Mouse (Mus musculus) MEL (cell line): ENCODE data around the gene Vps26b. TPM values are rescaled to one million over a fixed set of nuclear protein-coding genes. Genes with fewer than 3 reads are reported as not detected.

Experiments
- DNase-seq: peaks from one replicate; pipeline ENCODE4 v3.0.0; 2011; ENCODE audit warnings: low read depth, low spot score
- H3K27ac ChIP-seq: 2 replicates; pipeline ENCODE4 v1.5.1; 2012; ENCODE audit warnings: low read depth, mild to moderate bottlenecking, control low read depth, low read length, moderate library complexity; ENCODE audit not compliant: control insufficient read depth
- H3K27me3 ChIP-seq, 2 experiments: fragments of 150-350 bp in 1 of 2; sonication (generic) in 1 of 2; 2 replicates each; pipeline ENCODE4 v1.6.1; 2012; ENCODE audit warnings: low read length in 2 of 2, mild to moderate bottlenecking in 2 of 2, improper control_type of control experiment in 1 of 2, moderate library complexity in 1 of 2; ENCODE audit not compliant: insufficient read depth in 2 of 2, control insufficient read depth in 1 of 2
- H3K36me3 ChIP-seq, 2 experiments: 2 replicates each; pipeline ENCODE4 v1.6.1; 2012 to 2014; ENCODE audit warnings: low read length in 2 of 2, improper control_type of control experiment in 1 of 2, inconsistent platforms in 1 of 2, mild to moderate bottlenecking in 1 of 2; ENCODE audit not compliant: insufficient read depth in 2 of 2, control insufficient read depth in 1 of 2
- H3K4me1 ChIP-seq, 2 experiments: fragments of 150-350 bp in 1 of 2; sonication (generic) in 1 of 2; 2 replicates each; pipeline ENCODE4 v1.6.1; 2012; ENCODE audit warnings: low read length in 2 of 2, improper control_type of control experiment in 1 of 2, mild to moderate bottlenecking in 1 of 2; ENCODE audit not compliant: insufficient read depth in 2 of 2, control insufficient read depth in 1 of 2
- H3K4me3 ChIP-seq, 2 experiments: fragments of 150-350 bp in 1 of 2; sonication (generic) in 1 of 2; 2 replicates each; pipeline ENCODE4 v1.5.1; 2012; ENCODE audit warnings: low read depth in 2 of 2, low read length in 2 of 2, mild to moderate bottlenecking in 2 of 2, moderate library complexity in 2 of 2, control low read depth in 1 of 2, improper control_type of control experiment in 1 of 2; ENCODE audit not compliant: control insufficient read depth in 1 of 2, insufficient read depth in 1 of 2
- H3K79me2 ChIP-seq: 2 replicates; pipeline ENCODE4 v1.6.1; 2012; ENCODE audit warnings: mild to moderate bottlenecking, low read length, moderate library complexity; ENCODE audit not compliant: control insufficient read depth, poor library complexity, insufficient read depth
- H3K9ac ChIP-seq: 2 replicates; pipeline ENCODE4 v1.6.1; 2012; ENCODE audit warnings: low read depth, mild to moderate bottlenecking, control low read depth, low read length, moderate library complexity; ENCODE audit not compliant: control insufficient read depth, poor library complexity, severe bottlenecking
- H3K9me3 ChIP-seq: fragments of 150-350 bp; sonication (generic); replicated peaks from 2 replicates; pipeline ENCODE4 v1.6.1; 2012; ENCODE audit warnings: mild to moderate bottlenecking, low read length, improper control_type of control experiment, moderate library complexity; ENCODE audit not compliant: insufficient read depth
- BHLHE40 ChIP-seq: IDR thresholded peaks from 2 replicates; pipeline ENCODE4 v1.6.1; 2012; ENCODE audit warnings: low read depth, mild to moderate bottlenecking, inconsistent platforms, low read length, improper control_type of control experiment, borderline replicate concordance
- CHD1 ChIP-seq: IDR thresholded peaks from 2 replicates; pipeline ENCODE4 v1.6.1; 2012; ENCODE audit warnings: low read depth, mild to moderate bottlenecking, inconsistent platforms, low read length, improper control_type of control experiment
- CHD2 ChIP-seq: IDR thresholded peaks from 2 replicates; pipeline ENCODE4 v1.6.1; 2011; ENCODE audit warnings: low read length, improper control_type of control experiment
- ELF1 ChIP-seq: IDR thresholded peaks from 2 replicates; pipeline ENCODE4 v1.6.1; 2014; ENCODE audit warnings: low read depth, mild to moderate bottlenecking, inconsistent platforms, low read length, improper control_type of control experiment, moderate library complexity
- EP300 ChIP-seq, 2 experiments: IDR thresholded peaks; 2 replicates each; pipeline ENCODE4 v1.6.1; 2011; ENCODE audit warnings: improper control_type of control experiment in 2 of 2, low read length in 2 of 2, low read depth in 1 of 2, mild to moderate bottlenecking in 1 of 2
- ETS1 ChIP-seq: IDR thresholded peaks from 2 replicates; pipeline ENCODE4 v1.6.1; 2012; ENCODE audit warnings: low read depth, mild to moderate bottlenecking, inconsistent platforms, low read length, improper control_type of control experiment, moderate library complexity
- GABPA ChIP-seq: IDR thresholded peaks from 2 replicates; pipeline ENCODE4 v1.6.1; 2012; ENCODE audit warnings: low read depth, mild to moderate bottlenecking, inconsistent platforms, low read length, improper control_type of control experiment, moderate library complexity
- GATA1 ChIP-seq: IDR thresholded peaks from 2 replicates; pipeline ENCODE4 v1.6.1; 2011; ENCODE audit warnings: low read depth, low read length, improper control_type of control experiment
- MAFK ChIP-seq: IDR thresholded peaks from 2 replicates; pipeline ENCODE4 v1.6.1; 2011; ENCODE audit warnings: low read depth, mild to moderate bottlenecking, low read length, improper control_type of control experiment, borderline replicate concordance
- MAX ChIP-seq: IDR thresholded peaks from 2 replicates; pipeline ENCODE4 v1.6.1; 2011; ENCODE audit warnings: low read length, improper control_type of control experiment
- MAZ ChIP-seq: IDR thresholded peaks from 2 replicates; pipeline ENCODE4 v1.6.1; 2012; ENCODE audit warnings: low read depth, mild to moderate bottlenecking, inconsistent platforms, low read length, improper control_type of control experiment
- MXI1 ChIP-seq: IDR thresholded peaks from 2 replicates; pipeline ENCODE4 v1.6.1; 2011; ENCODE audit warnings: mild to moderate bottlenecking, low read depth, low read length, improper control_type of control experiment
- MYC ChIP-seq: IDR thresholded peaks from 2 replicates; pipeline ENCODE4 v1.6.1; 2011; ENCODE audit warnings: low read depth, mild to moderate bottlenecking, low read length, improper control_type of control experiment, moderate library complexity
- NRF1 ChIP-seq: IDR thresholded peaks from 2 replicates; pipeline ENCODE4 v1.6.1; 2014; ENCODE audit warnings: low read depth, mild to moderate bottlenecking, inconsistent platforms, low read length, improper control_type of control experiment, moderate library complexity; ENCODE audit not compliant: poor library complexity, insufficient read depth, severe bottlenecking
- POLR2A ChIP-seq, 2 experiments: IDR thresholded peaks; 2 replicates each; pipeline ENCODE4 v1.6.1; 2011 to 2012; ENCODE audit warnings: low read length in 2 of 2, mild to moderate bottlenecking in 2 of 2, control low read depth in 1 of 2, improper control_type of control experiment in 1 of 2, low read depth in 1 of 2, moderate library complexity in 1 of 2; ENCODE audit not compliant: control insufficient read depth in 1 of 2, insufficient read depth in 1 of 2, poor library complexity in 1 of 2
- POLR2AphosphoS2 ChIP-seq: IDR thresholded peaks from 2 replicates; pipeline ENCODE4 v1.6.1; 2011; ENCODE audit warnings: low read length, improper control_type of control experiment
- RCOR1 ChIP-seq: IDR thresholded peaks from 2 replicates; pipeline ENCODE4 v1.6.1; 2012; ENCODE audit warnings: low read depth, mild to moderate bottlenecking, inconsistent platforms, low read length, improper control_type of control experiment
- SIN3A ChIP-seq: IDR thresholded peaks from 2 replicates; pipeline ENCODE4 v1.6.1; 2012; ENCODE audit warnings: low read length, improper control_type of control experiment, inconsistent platforms
- TBP ChIP-seq: IDR thresholded peaks from 2 replicates; pipeline ENCODE4 v1.8.0; 2011; ENCODE audit warnings: low read depth, low read length, improper control_type of control experiment
- UBTF ChIP-seq: IDR thresholded peaks from 2 replicates; pipeline ENCODE4 v1.6.1; 2012; ENCODE audit warnings: low read depth, mild to moderate bottlenecking, inconsistent platforms, low read length, improper control_type of control experiment, moderate library complexity, borderline replicate concordance; ENCODE audit not compliant: insufficient read depth
- USF2 ChIP-seq, 2 experiments: IDR thresholded peaks; 2 replicates each; pipeline ENCODE4 v1.6.1; 2011 to 2012; ENCODE audit warnings: improper control_type of control experiment in 2 of 2, low read length in 2 of 2, borderline replicate concordance in 1 of 2, inconsistent platforms in 1 of 2, low read depth in 1 of 2, mild to moderate bottlenecking in 1 of 2; ENCODE audit not compliant: insufficient read depth in 1 of 2
- ZKSCAN1 ChIP-seq: IDR thresholded peaks from 2 replicates; pipeline ENCODE4 v1.6.1; 2012; ENCODE audit warnings: low read depth, mild to moderate bottlenecking, inconsistent platforms, low read length, improper control_type of control experiment, moderate library complexity
- ZNF384 ChIP-seq: IDR thresholded peaks from 2 replicates; pipeline ENCODE4 v1.6.1; 2012; ENCODE audit warnings: low read depth, mild to moderate bottlenecking, inconsistent platforms, low read length, improper control_type of control experiment
- polyA plus RNA-seq, 2 experiments: library from polyadenylated mRNA; stranded (reverse) in 1 of 2; unstranded in 1 of 2; fragments of >175 nt in 1 of 2; fragments of >200 nt in 1 of 2; gene quantifications; 2 replicates each; pipeline versions ENCODE4 v1.2.1 to v1.2.4; 2012; ENCODE audit warnings: low replicate concordance in 2 of 2, low read depth in 1 of 2; ENCODE audit not compliant: insufficient read length in 2 of 2, insufficient read depth in 1 of 2, missing spikeins in 1 of 2
- total RNA-seq: library from RNA; depleted of rRNA; stranded (reverse); fragments of 300-350 nt; gene quantifications from 2 replicates; pipeline ENCODE4 v1.2.3, GENCODE M21; 2012

Gene Vps26b
- total and polyA plus RNA-seq, 3 experiments, result 36.1 to 36.4 TPM; not detected in 1

GRCm38 (mm10) chr9:27023681-27024080 is 6.2 kb downstream of the Vps26b start:
- DNase-seq, result peak; percentile 83
- Histone ChIP-seq H3K27ac (no peak overlapping the region), H3K9me3 (no peaks in the 10 kb centered on the region)
- TF ChIP-seq GABPA (no peak), POLR2AphosphoS2 (no peak), MAFK (no peak), ELF1 (no peak), TBP (no peak), MAZ (no peak), MAX (no peak), NRF1 (no peak), CHD1 (no peak), ZNF384 (no peak), MXI1 (0 out of 2 replicates have a peak, but pooled peaks have one; percentile 16), POLR2A (IDR thresholded peaks at IDR 0.05; ENCODE audit: control insufficient read depth in 1 of 2, insufficient read depth in 1 of 2, low read depth in 1 of 2, low read length in 2 of 2, poor library complexity in 1 of 2) (no peak), MYC (no peak), RCOR1 (peak; percentile 50), EP300 (IDR thresholded peaks at IDR 0.05; ENCODE audit: low read depth in 1 of 2, low read length in 2 of 2) (peak; percentile 29 to 77; a peak in 3 of 4 replicates), SIN3A (peak; percentile 72), GATA1 (no peak), ETS1 (peak; percentile 43; the same call in 1 of the 2 replicates), ZKSCAN1 (no peak), USF2 (IDR thresholded peaks at IDR 0.05; ENCODE audit: borderline replicate concordance in 1 of 2, insufficient read depth in 1 of 2, low read depth in 1 of 2, low read length in 2 of 2) (no peak), CHD2 (no peak)
- TF ChIP-seq, all 39 proteins: peak for 5
- peaks cover 15 to 25% of the 10 kb centered on the region in 2 experiments for H3K4me1 ChIP-seq
- no peak overlapping the region for H3K4me3 ChIP-seq
- H3K79me2 ChIP-seq, result peaks cover 21% of the 10 kb centered on the region
- peaks cover 0 to 41% of the 10 kb centered on the region in 2 experiments; a peak in 3 of 4 replicates for H3K36me3 ChIP-seq
- H3K9ac ChIP-seq, result no peak overlapping the region
- no peaks in the 10 kb centered on the region for H3K27me3 ChIP-seq

GRCm38 (mm10) chr9:27018961-27019360 is 10.9 kb downstream of the Vps26b start:
- TF ChIP-seq BHLHE40 (no peak), ZKSCAN1 (no peak), UBTF (no peak)
- TF ChIP-seq, all 39 proteins: peak for 0
- no peak for DNase-seq
- H3K36me3 ChIP-seq, result peaks cover 6 to 7% of the 10 kb centered on the region in 2 experiments

More at GRCm38 (mm10) chr9:27018961-27019360, 10.9 kb downstream of the Vps26b start:
- Histone ChIP-seq H3K4me1 (peaks cover 2% of the 10 kb centered on the region in 2 experiments; a peak in 3 of 4 replicates), H3K9me3 (no peaks in the 10 kb centered on the region), H3K27ac (no peak overlapping the region), H3K4me3 (no peak overlapping the region), H3K27me3 (no peaks in the 10 kb centered on the region), H3K9ac (no peak overlapping the region), H3K79me2 (peaks cover 6% of the 10 kb centered on the region; the same call in 1 of the 2 replicates)
